Mouse (Mus musculus): ENCODE results near the gene Slc4a10. TPM values are rescaled to one million over a fixed set of nuclear protein-coding genes. Genes with fewer than 3 reads are reported as not detected.
"Not testable (repeated sequence)": the region's sequence is repeated elsewhere in the genome, so short reads cannot be mapped to it uniquely, and the experiment has no call there.

Slc4a10 gene
- 0.02 and 0.03 TPM in 2 replicates for polyA plus RNA-seq (2015; fragmentation: Nextera tagmentation; extraction: Ambion mirVana)

GRCm38 (mm10) chr2:62046421-62046845 is at the start of gene Slc4a10:
Gene Slc4a10, plus strand, starts transcription at chr2:62046462.
- H3K4me3 ChIP-seq (replicated peaks): peak within 1 kb of the TSS; percentile 25; the same call in 1 of the 2 replicates

GRCm38 (mm10) chr2:62001251-62001650 is 45.0 kb upstream of the Slc4a10 start:
- not testable (repeated sequence) for DNase-seq; H3K36me3 ChIP-seq; H3K4me1 ChIP-seq (replicated peaks); ATAC-seq (ENCODE audit: low read depth); H3K4me2 ChIP-seq; H3K27ac ChIP-seq; H3K4me3 ChIP-seq (replicated peaks); H3K9ac ChIP-seq; H3K9me3 ChIP-seq (replicated peaks); H3K27me3 ChIP-seq
- WGBS (ENCODE audit: insufficient replicate concordance): 63% methylated on average over 6 of the region's 6 CpGs

More at GRCm38 (mm10) chr2:62046421-62046845, at the start of gene Slc4a10:
- DNase-seq: no peak
- H3K4me1 ChIP-seq (replicated peaks): no peaks in the 10 kb centered on the region
- H3K27me3 ChIP-seq: peaks cover 19% of the 10 kb centered on the region
- WGBS (ENCODE audit: insufficient replicate concordance): 23% methylated on average over 10 of the region's 10 CpGs
- H3K36me3 ChIP-seq: no peaks in the 10 kb centered on the region
- no peaks in the 10 kb centered on the region for H3K9me3 ChIP-seq (replicated peaks)
- H3K27ac ChIP-seq: no peak within 1 kb of the TSS
- no peak within 1 kb of the TSS for H3K9ac ChIP-seq
- peak within 1 kb of the TSS; percentile 42 for H3K4me2 ChIP-seq
- ATAC-seq (ENCODE audit: low read depth): no peak

GRCm38 (mm10) chr2:62018209-62018608 is 28.1 kb upstream of the Slc4a10 start:
- no peak overlapping the region for H3K27ac ChIP-seq
- no peak for DNase-seq
- H3K27me3 ChIP-seq: no peaks in the 10 kb centered on the region
- no peaks in the 10 kb centered on the region for H3K36me3 ChIP-seq
- no peak overlapping the region for H3K9ac ChIP-seq
- no peaks in the 10 kb centered on the region for H3K4me1 ChIP-seq (replicated peaks)
- no peaks in the 10 kb centered on the region for H3K9me3 ChIP-seq (replicated peaks)
- WGBS (ENCODE audit: insufficient replicate concordance): 69% methylated on average over 3 of the region's 3 CpGs
- no peak for ATAC-seq (ENCODE audit: low read depth)
- no peak overlapping the region for H3K4me2 ChIP-seq
- H3K4me3 ChIP-seq (replicated peaks): no peak overlapping the region

GRCm38 (mm10) chr2:62046861-62047503 is 720 bp downstream of the Slc4a10 start:
- Histone ChIP-seq H3K36me3 (no peaks in the 10 kb centered on the region), H3K9ac (no peak overlapping the region)

GRCm38 (mm10) chr2:62047504-62048005 is 1.3 kb downstream of the Slc4a10 start:
- Histone ChIP-seq H3K4me3 (replicated peaks) (peak overlapping the region; percentile 25), H3K9ac (no peak overlapping the region), H3K4me1 (replicated peaks) (no peaks in the 10 kb centered on the region), H3K27me3 (peaks cover 19% of the 10 kb centered on the region), H3K9me3 (replicated peaks) (no peaks in the 10 kb centered on the region), H3K36me3 (no peaks in the 10 kb centered on the region), H3K4me2 (peak overlapping the region; percentile 42), H3K27ac (no peak overlapping the region)
- WGBS (ENCODE audit: insufficient replicate concordance): 4% methylated on average over 14 of the region's 14 CpGs
- ATAC-seq (ENCODE audit: low read depth) (no peak), DNase-seq (no peak)

More at GRCm38 (mm10) chr2:62046861-62047503, 720 bp downstream of the Slc4a10 start:
- Histone ChIP-seq H3K9me3 (replicated peaks) (no peaks in the 10 kb centered on the region), H3K4me1 (replicated peaks) (no peaks in the 10 kb centered on the region), H3K27ac (no peak overlapping the region), H3K4me2 (peak overlapping the region; percentile 42), H3K27me3 (peaks cover 19% of the 10 kb centered on the region), H3K4me3 (replicated peaks) (peak overlapping the region; percentile 25; the same call in 1 of the 2 replicates)
- 18% methylated on average over 10 of the region's 10 CpGs for WGBS (ENCODE audit: insufficient replicate concordance)
- DNase-seq (no peak), ATAC-seq (ENCODE audit: low read depth) (no peak)

GRCm38 (mm10) chr2:62048116-62048515 is 1.9 kb downstream of the Slc4a10 start:
- no peak for ATAC-seq (ENCODE audit: low read depth)
- no peak overlapping the region for H3K4me2 ChIP-seq
- 22% methylated on average over 3 of the region's 3 CpGs for WGBS (ENCODE audit: insufficient replicate concordance)
- no peaks in the 10 kb centered on the region for H3K4me1 ChIP-seq (replicated peaks)
- H3K4me3 ChIP-seq (replicated peaks): no peak overlapping the region
- no peak overlapping the region for H3K27ac ChIP-seq
- no peak overlapping the region for H3K9ac ChIP-seq
- no peaks in the 10 kb centered on the region for H3K36me3 ChIP-seq
- no peaks in the 10 kb centered on the region for H3K9me3 ChIP-seq (replicated peaks)
- H3K27me3 ChIP-seq: peaks cover 19% of the 10 kb centered on the region
- no peak for DNase-seq

- Histone ChIP-seq H3K27me3 (no peaks in the 10 kb centered on the region), H3K9me3 (replicated peaks) (no peaks in the 10 kb centered on the region), H3K9ac (no peak overlapping the region), H3K4me1 (replicated peaks) (no peaks in the 10 kb centered on the region), H3K4me2 (no peak overlapping the region), H3K27ac (no peak overlapping the region), H3K4me3 (replicated peaks) (no peak overlapping the region), H3K36me3 (no peaks in the 10 kb centered on the region)
- DNase-seq: no peak
- ATAC-seq (ENCODE audit: low read depth): no peak
Observed at GRCm38 (mm10) chr2:62076512-62076911, 30.2 kb downstream of the Slc4a10 start.

- H3K4me2 ChIP-seq: no peak overlapping the region
- H3K4me1 ChIP-seq (replicated peaks): no peaks in the 10 kb centered on the region
- H3K4me3 ChIP-seq (replicated peaks): no peak overlapping the region
- DNase-seq: no peak
- H3K27me3 ChIP-seq: no peaks in the 10 kb centered on the region
- 51% methylated on average over 3 of the region's 3 CpGs for WGBS (ENCODE audit: insufficient replicate concordance)
- no peaks in the 10 kb centered on the region for H3K9me3 ChIP-seq (replicated peaks)
- H3K9ac ChIP-seq: no peak overlapping the region
- no peaks in the 10 kb centered on the region for H3K36me3 ChIP-seq
- no peak overlapping the region for H3K27ac ChIP-seq
- no peak for ATAC-seq (ENCODE audit: low read depth)
Observed at GRCm38 (mm10) chr2:62087566-62087965, 41.3 kb downstream of the Slc4a10 start.

- Histone ChIP-seq H3K27me3 (no peaks in the 10 kb centered on the region), H3K27ac (no peak overlapping the region), H3K4me3 (replicated peaks) (no peak overlapping the region), H3K36me3 (no peaks in the 10 kb centered on the region), H3K9ac (no peak overlapping the region), H3K4me2 (no peak overlapping the region), H3K4me1 (replicated peaks) (no peaks in the 10 kb centered on the region), H3K9me3 (replicated peaks) (no peaks in the 10 kb centered on the region)
- ATAC-seq (ENCODE audit: low read depth): no peak
- WGBS (ENCODE audit: insufficient replicate concordance): 63% methylated on average over 8 of the region's 8 CpGs
- no peak for DNase-seq
Observed at GRCm38 (mm10) chr2:62088715-62089114, 42.5 kb downstream of the Slc4a10 start.

GRCm38 (mm10) chr2:62089208-62089607 is 42.9 kb downstream of the Slc4a10 start:
- Histone ChIP-seq H3K27ac (no peak overlapping the region), H3K27me3 (no peaks in the 10 kb centered on the region), H3K4me1 (replicated peaks) (no peaks in the 10 kb centered on the region), H3K36me3 (no peaks in the 10 kb centered on the region), H3K9me3 (replicated peaks) (no peaks in the 10 kb centered on the region), H3K9ac (no peak overlapping the region), H3K4me3 (replicated peaks) (no peak overlapping the region), H3K4me2 (no peak overlapping the region)
- WGBS (ENCODE audit: insufficient replicate concordance): 78% methylated on average over 9 of the region's 9 CpGs
- DNase-seq: no peak
- ATAC-seq (ENCODE audit: low read depth): no peak

GRCm38 (mm10) chr2:62100526-62100925 is 54.3 kb downstream of the Slc4a10 start:
- DNase-seq (no peak), ATAC-seq (ENCODE audit: low read depth) (no peak)
- Histone ChIP-seq H3K27me3 (no peaks in the 10 kb centered on the region), H3K4me2 (no peak overlapping the region), H3K4me3 (replicated peaks) (no peak overlapping the region), H3K36me3 (no peaks in the 10 kb centered on the region), H3K9ac (no peak overlapping the region), H3K9me3 (replicated peaks) (no peaks in the 10 kb centered on the region), H3K4me1 (replicated peaks) (no peaks in the 10 kb centered on the region), H3K27ac (no peak overlapping the region)
- 62% methylated on average over 1 of the region's 1 CpGs for WGBS (ENCODE audit: insufficient replicate concordance)

- Histone ChIP-seq H3K36me3 (no peaks in the 10 kb centered on the region), H3K9me3 (replicated peaks) (no peaks in the 10 kb centered on the region), H3K4me1 (replicated peaks) (no peaks in the 10 kb centered on the region), H3K27ac (no peak overlapping the region), H3K4me3 (replicated peaks) (no peak overlapping the region), H3K4me2 (no peak overlapping the region), H3K9ac (no peak overlapping the region), H3K27me3 (no peaks in the 10 kb centered on the region)
- no peak for DNase-seq
- ATAC-seq (ENCODE audit: low read depth): no peak
- WGBS (ENCODE audit: insufficient replicate concordance): 58% methylated on average over 4 of the region's 4 CpGs
Observed at GRCm38 (mm10) chr2:62115346-62115745, 69.1 kb downstream of the Slc4a10 start.

Data from liver, embryonic 13.5 days (tissue).